Mouse (Mus musculus): Measurements from ENCODE around the gene Cdk10. TPM values are rescaled to one million over a fixed set of nuclear protein-coding genes. Genes with fewer than 3 reads are reported as not detected.
"Not testable (repeated sequence)": the region's sequence is repeated elsewhere in the genome, so short reads cannot be mapped to it uniquely, and the experiment has no call there.

Cdk10 gene
- total RNA-seq (2022): 10 to 100 TPM; 50.5 to 91.6 (median 76.1) TPM

- DNase-seq: peak; percentile 90
Measured at GRCm38 (mm10) chr8:123224278-123225266, at the start of gene Cdk10. Gene Cdk10, plus strand, starts transcription at chr8:123224842.

DNA sequence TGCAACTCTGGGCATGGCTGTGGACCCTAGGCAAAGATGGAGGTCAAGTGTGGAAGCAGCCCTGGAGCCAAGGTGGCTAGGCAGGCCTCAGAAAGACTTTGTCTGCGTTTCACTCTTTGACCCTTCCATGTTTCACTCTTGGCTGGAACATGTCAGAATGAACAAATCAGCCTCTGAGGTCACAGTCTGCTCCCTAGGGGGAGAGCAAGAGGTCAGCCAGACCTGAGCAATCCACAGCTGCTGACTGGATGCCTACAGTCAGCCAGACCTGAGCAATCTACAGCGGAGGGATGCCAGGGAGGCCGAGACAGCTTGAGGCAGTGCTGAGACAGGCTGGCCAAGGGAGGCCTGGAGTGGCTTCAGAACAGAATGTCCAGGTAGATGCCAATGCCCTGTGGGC lies 43.3 kb upstream of the Cdk10 start:
- DNase-seq: peak; percentile 58

- DNase-seq: no peak
Measured at GRCm38 (mm10) chr8:123185566-123186409, 38.9 kb upstream of the Cdk10 start, which contains the start of gene Dpep1. Gene Dpep1, plus strand, starts transcription at chr8:123186242.

DNA sequence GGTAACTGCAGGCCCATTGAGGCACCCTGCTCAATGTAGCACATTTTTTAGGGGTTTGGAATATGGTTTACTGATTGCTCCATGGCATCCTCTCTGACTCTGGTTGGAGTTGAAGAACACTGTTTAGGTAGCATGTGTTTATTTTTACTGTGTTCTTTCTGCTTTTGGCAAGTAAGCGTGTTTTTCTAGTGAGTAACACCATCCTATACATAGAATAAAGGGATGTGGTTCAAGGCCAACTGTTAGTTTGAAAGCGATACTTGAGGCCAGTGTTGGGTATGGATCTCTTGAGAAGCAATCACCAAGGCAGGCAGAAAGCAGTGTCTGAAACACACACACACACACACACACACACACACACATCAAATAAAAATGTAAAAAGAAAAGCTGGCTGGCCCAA lies 36.6 kb upstream of the Cdk10 start:
- DNase-seq: no peak

- no peak for DNase-seq
Measured at GRCm38 (mm10) chr8:123188841-123189240, 35.8 kb upstream of the Cdk10 start.

DNA sequence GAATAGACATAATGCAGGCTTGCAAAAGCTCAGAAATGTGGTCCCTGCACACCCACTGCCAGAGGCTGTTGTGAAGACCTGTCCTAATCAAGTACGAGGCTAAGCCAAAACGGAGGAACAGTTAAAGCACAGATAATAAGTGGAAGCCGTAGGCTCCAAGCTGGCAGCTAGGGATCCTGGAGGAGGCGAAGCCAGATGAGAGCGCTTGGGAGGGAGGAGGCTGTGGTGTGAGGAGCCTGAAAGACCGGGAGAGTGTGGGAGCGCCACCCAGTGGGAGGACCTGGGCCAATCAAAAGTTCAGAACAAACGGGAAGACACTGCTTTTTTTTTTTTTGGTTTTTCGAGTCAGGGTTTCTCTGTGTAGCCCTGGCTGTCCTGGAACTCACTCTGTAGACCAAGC lies 34.0 kb upstream of the Cdk10 start:
- DNase-seq: peak; percentile 60

DNA sequence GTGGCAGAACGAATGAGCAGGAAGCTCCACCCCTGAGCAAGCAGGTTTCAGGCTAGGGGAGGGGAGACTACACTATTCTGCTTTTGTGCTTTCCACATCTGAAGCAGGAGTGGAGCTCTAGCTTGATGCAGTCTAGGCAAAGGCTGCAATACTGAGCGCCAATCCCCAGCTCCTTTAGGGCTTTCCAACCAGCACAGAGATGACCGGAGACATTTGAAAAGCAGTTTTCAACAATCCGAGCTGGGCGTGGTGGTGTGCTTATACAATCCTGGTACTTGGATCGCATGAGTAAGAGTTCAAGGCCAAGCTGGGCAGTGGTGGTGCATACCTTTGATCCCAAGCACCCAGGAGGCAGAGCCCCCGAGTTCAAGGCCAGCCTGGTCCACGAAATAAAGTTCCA lies 32.7 kb upstream of the Cdk10 start:
- DNase-seq: no peak

- DNase-seq: no peak
Measured at GRCm38 (mm10) chr8:123193771-123194170, 30.9 kb upstream of the Cdk10 start.

DNA sequence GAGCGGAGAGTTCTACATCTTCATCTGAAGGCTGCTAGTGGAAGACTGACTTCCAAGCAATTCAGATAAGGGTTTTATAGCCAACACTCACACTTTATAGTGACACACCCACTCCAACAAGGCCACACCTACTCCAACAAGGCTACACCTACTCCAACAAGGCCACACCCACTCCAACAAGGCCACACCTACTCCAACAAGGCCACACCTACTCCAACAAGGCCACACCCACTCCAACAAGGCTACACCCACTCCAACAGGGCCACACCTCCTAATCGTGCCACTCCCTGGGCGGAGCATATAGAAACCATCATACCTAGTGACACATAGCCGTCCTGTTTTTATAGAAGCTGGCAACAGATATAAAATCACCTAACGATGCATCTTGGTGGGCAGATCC lies 27.6 kb upstream of the Cdk10 start:
- DNase-seq: not testable (repeated sequence)

GRCm38 (mm10) chr8:123199864-123200263 lies 24.8 kb upstream of the Cdk10 start:
- no peak for DNase-seq

- DNase-seq: no peak
Measured at GRCm38 (mm10) chr8:123202288-123202687, 22.4 kb upstream of the Cdk10 start.

GRCm38 (mm10) chr8:123203571-123203970 lies 21.1 kb upstream of the Cdk10 start:
- DNase-seq: no peak

- DNase-seq: no peak
Measured at GRCm38 (mm10) chr8:123211876-123212275, 12.8 kb upstream of the Cdk10 start.

DNA sequence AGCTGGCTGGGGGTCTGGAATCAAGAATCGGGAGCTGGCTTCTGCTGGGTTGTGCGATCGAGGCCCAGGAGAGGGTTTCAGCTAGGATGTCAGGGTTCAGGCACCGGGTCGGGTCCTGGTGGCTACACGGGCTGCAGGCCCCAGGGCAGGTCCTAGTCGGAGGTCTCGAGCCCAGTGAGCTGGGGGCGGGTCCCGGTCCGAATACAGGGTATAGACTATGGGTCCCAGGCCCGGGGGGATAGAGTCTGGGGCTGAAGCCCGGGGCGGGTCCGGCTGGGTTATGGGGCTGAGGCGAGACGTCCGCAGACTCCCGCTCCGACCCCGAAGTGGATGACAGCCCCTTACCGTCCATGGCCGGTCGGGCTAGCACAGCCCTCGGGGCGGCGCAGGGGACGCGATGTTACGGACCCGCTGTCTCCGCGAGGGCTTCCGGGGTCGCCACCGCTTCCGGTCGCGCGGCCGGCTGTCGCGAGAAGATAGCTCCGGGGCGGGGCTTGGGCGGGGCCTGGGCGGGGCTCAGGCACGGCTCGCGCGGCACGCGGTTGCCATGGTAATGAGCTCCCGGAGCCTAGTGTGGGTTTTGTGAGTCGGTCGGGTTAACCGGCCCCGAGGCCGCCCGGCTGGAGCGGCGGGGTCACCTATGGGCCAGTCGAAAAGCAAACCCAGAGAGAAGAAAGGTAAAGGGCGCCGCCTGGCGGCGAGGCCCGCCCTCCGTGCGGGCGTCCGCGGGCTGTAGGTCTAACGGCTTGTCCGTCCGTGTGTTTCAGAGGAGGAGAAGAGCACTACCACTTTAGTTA lies 12.1 kb upstream of the Cdk10 start, which contains the start of the genes Chmp1a and Spata33:
Gene Chmp1a, minus strand, starts transcription at position 443 of the 797 bp plus-strand sequence.
Gene Spata33, plus strand, starts transcription at position 512 of the 797 bp plus-strand sequence.
- DNase-seq: peak; percentile 93

DNA sequence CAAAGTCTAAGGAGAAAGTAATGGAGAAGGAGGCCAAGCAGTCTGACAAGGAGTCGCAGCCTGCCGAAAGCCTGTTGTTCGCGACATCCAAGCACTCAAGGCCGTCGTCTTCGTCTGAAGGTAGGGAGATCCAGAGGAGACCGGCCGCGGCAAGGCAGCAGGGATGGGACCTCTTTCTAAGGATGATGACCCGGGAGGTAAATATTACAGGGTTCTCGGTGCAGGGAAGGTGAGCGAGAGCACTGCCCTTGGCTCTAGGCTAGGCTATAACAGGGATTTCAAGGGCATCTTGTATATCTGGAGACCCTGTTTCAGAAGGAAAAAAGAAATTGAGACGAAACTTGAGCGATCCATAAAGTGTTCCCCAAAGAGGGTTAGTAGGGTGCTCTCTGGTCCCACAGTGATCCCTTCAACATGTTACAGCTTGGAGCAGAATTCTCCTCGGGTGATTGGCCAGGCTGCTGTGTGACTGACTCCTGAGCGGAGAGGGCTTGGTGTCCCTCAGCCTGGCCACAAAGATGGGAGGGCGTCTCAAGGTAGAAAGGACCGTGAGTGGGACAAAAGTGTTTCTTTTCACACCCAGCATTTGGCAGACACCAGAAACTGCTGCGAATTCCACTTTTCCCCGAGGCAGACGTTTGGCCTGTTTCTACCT lies 11.4 kb upstream of the Cdk10 start:
- DNase-seq: no peak

GRCm38 (mm10) chr8:123215430-123215829 lies 9.2 kb upstream of the Cdk10 start:
- no peak for DNase-seq

DNA sequence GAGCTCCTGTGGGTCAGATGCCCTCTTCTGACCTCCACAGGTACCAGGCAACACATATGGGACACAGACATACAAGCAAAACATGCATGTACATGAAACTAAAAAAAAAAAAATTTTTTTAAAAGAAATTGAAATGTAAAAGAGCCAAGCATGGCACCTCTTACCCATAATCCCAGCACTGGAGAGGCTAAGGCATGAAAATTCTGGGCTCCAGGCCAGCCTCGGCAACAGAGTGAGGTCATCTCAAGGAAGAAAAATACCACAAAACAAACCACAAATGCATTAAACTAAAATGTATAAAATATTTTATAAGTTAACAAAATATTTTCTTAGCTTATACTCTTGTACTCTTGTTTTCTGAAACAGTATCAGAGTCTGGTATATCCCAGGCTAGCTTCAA lies 3.7 kb upstream of the Cdk10 start:
- no peak for DNase-seq

GRCm38 (mm10) chr8:123228416-123228815 lies 3.8 kb downstream of the Cdk10 start:
- no peak for DNase-seq

DNA sequence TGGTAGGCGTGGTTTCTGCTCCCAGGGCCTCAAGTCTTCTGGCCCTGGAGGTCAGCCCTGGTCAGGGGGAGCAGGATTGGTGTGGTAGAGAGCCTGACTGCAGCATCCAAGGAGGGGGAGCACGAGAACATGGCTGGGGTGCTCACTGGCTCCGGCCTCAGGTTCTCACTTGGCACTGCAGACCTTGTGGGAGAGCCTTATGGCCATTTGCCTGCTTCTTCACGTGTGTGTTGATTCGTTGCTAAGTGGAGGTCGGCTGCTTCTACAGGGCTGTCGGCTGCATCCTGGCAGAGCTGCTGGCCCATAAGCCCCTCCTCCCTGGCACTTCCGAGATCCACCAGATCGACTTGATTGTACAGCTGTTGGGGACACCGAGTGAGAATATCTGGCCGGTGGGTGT lies 5.7 kb downstream of the Cdk10 start:
- not testable (repeated sequence) for DNase-seq

GRCm38 (mm10) chr8:123231742-123232141 lies 7.1 kb downstream of the Cdk10 start:
- DNase-seq: no peak

DNA sequence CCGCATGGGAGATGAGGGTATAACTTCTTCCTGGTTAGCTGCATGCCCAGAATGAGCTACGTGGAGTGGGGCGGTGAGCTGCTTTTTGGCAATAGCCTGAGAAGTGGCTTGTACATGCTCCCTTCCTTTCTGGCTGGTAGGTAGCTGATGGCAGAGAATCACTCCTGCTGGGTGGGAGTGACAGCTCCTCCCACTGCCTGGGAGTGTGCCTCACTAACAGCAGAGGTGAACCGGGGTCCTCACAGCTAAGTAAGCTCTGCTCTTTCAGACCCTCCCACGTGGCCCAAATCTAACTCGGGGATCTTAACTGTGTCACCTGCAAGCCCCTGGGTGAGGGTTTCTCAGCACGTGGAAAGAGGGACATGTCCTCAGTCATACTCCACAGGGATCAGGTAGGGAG lies 7.9 kb downstream of the Cdk10 start:
- no peak for DNase-seq

- no peak for DNase-seq
Measured at GRCm38 (mm10) chr8:123233300-123233699, 8.7 kb downstream of the Cdk10 start.

Measured in adrenal gland, adult 8-10 months (tissue).